Mouse (Mus musculus) c-Kit-positive CD71-positive TER-119-positive erythroid progenitor cells, embryonic 14.5 days (primary cell): Measurements from ENCODE around the gene Rpusd3.
A peak's percentile ranks its signal among the peaks of the same experiment; 100 is the strongest.

Experiments
- DNase-seq: peaks from one replicate; pipeline ENCODE4 v3.0.0-alpha.2; 2013; ENCODE audit warnings: low spot score

The Rpusd3 gene

DNA sequence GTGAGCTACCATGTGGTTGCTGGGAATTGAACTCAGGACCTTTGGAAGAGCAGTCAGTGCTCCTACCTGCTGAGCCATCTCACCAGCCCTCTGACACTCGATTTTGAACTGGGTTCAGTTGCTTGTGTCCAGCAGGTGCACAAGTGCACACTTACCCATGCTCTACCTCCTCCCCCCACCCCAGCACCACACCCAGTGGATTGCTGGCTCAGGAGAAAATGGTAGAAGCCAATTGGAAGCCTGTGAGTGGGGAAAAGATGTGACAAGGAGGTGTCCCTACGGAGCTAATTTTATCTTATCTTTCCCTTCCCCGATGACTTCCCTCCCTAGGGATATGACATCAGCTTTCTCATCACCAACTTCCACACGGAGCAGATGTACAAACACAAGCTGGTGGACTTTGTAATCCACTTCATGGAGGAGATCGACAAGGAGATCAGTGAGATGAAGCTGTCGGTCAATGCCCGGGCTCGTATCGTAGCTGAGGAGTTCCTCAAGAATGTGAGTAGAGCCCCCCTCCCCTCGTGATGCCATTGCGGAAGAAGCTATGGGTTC lies 33.9 kb downstream of the Rpusd3 start:
- DNase-seq, result no peak

GRCm38 (mm10) chr6:113384351-113384927 lies 34.7 kb downstream of the Rpusd3 start:
- no peak for DNase-seq

DNA sequence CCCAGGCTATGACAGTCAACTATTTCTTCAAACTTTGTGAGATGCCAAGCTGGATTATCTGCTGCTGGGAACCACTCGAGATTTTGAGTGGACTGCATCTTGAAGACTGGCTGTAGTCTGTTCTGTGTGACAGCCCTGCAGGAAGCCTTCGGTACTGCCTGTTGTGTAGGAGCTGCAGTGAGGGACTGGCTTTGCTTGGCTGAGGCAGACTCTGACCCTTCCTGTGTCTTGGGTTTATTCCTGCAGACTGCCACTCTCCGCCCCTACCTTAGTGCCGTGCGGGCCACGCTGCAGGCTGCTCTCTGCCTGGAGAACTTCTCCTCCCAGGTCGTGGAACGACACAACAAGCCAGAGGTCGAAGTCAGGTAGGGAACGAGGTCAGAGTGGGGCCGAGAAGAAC lies 38.7 kb downstream of the Rpusd3 start:
- no peak for DNase-seq

DNA sequence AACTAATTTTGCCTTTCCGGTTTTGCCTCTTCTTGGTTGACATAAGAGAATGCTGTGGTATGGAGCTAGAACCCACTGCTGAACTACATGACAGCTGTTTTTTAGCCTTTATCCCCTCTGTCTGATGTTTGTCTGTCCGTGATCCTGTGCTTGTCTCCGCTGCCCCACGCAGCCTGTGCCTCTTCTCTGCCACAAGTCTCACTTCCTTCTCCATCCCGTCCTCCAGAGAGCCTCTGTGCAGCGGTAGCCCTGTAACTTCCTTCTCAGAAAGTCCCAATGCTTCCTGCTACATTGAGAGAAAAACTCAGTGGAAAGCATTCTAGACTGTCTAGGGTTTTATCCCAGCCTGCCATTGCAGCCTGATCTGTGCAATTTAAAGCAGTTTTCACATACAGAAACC lies 39.9 kb downstream of the Rpusd3 start:
- DNase-seq, result no peak

DNA sequence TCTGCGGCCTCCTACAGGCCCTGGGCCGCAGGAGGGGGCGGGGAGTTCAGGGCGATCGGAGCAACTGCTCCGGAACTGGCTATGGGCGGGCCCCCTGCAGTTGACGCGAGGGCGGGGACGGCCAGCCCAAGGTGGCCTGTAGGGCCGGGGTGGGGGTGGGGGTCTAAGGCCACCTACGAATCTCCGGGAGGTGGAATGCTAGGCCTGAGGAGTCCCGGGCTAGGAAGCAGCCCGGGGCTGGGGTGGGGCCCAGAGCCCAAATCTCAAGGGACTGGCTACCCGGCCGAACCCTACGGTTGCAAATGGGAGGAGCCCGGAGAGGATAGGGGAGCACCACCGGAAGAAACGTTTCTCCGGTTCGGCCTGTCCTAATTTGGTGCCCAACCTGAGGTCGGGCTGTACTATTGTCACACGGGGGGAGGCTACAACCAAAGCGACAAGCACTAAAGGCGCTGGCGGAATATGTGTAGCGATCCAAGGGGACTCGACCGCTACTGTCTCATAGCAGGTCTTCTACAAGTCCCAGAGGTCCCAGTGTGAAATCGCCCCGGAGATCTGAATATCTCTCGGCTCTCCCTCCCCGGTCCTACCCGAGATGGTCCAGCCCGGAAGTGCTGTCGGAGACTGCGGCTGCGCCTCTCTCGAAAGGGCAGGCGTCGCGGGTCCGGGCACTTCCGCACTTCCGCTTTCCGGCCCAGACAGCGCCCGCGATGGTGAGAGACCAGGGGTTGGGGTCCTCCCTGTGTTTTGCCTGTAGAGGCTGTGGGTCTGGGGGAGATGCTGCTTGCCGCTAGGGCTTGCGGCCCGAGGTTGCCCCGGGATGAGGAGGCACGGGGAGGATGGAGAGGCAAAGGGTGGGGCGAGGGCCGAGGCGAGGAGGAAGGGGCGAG lies 41.4 kb downstream of the Rpusd3 start, which contains the start of the genes Tada3 and Arpc4:
Gene Tada3, minus strand, starts transcription at position 388 of the 890 bp plus-strand sequence.
Gene Arpc4, plus strand, starts transcription at position 620 of the 890 bp plus-strand sequence.
- DNase-seq, result peak; percentile 93

DNA sequence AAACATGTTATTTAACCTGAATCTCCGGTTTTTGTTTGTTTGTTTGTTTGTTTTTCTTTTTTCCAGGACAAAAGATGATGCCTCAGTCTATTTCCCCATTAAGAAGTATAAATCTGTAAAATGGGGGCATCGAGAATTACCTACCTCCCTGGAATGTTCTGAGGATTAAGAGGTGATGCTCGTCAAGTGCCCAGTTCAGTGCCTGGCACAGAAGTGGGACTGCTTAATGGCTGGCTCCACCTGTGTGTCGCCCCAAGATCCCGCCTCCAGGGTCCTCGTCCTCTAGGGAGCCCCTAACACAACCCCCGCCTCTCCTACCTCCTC lies 42.0 kb downstream of the Rpusd3 start:
- DNase-seq, result no peak

DNA sequence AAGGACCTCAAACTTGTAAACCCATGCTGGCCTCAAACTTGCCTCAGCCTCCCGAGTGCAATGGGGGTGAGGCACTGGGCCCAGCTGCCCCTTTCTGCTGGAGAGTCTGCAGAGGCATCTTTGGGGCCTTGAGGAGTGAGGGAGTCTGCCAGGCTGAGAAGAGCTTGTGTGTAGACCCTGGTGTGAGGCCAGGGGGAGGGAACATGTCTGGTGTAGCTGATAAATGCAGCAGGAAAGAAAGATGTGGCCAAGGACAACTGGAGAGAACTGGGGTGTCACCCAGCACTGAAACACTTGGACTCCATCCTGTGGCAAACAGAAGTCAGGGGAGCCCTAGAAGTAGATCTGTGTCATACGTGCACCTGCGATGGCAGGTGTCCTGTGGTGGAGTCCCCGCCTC lies 45.6 kb downstream of the Rpusd3 start:
- DNase-seq, result peak; percentile 25

- no peak for DNase-seq
These were observed 48.8 kb downstream of the Rpusd3 start for GRCm38 (mm10) chr6:113370194-113370929.

DNA sequence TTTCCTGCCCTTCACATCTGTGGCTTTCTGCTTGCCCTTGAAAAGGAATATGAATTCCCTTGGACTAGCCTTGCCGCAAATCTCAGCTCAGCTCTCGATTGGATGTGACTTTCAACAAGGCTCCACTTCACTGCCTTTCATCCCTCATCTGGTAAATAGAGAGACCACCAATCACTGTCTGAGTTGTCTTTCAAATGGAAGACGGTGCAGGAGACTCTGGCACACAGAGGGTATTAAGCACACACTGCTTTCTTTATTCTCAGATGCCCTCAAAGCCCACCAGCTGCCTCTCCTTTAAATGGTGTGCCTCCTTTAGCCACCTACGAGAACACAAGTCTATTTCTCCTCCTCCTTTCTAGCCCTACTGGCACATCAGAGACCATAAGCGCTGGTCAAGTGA lies 50.6 kb downstream of the Rpusd3 start:
- DNase-seq, result no peak

DNA sequence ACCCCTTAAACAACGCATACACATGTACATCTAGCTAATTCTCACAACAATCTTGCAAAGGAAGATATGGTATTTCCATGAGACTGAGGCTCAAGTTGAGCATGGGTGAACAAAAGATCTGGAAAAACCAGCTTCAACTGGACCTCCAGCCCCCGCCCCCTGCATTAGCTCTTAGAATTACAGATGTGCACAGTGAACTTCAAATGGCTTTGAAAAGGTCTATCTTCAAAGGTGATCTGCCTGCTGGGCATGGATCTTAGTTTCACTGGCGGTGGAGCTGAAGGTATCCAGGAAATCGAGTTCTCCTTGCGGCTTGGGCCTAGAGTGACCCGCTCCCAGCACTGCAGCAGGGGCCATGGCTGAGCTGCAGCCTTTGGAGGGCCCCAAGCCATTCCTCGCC lies 51.0 kb downstream of the Rpusd3 start:
- DNase-seq, result no peak

DNA sequence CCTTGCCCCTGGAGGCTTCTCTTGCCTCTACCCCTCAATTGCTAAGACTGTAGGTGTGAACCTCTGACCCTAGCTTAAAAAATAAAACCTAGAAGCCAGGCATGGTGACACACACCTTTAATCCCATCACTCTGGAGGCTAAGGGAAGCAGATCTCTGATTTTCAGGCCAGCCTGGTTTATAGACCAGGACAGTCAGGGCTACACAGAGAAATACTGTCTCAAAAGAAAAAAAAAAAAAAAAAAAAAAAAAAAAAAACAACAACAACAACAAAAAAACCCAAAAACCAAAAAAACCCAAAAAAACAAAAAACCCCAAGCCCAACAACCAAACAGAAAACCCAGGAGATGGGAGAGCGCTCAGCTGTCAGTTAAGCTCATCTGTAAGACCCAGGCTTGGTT lies 51.6 kb downstream of the Rpusd3 start:
- no peak for DNase-seq

- DNase-seq, result no peak
These were observed 52.5 kb downstream of the Rpusd3 start for GRCm38 (mm10) chr6:113366639-113367038.
